Mouse (Mus musculus) ES-E14 (cell line): Measurements from ENCODE around the gene Sidt2.

Source experiments
- HCFC1 ChIP-seq: IDR thresholded peaks from 2 replicates; pipeline ENCODE4 v1.6.1; 2012; ENCODE audit warnings: low read length, inconsistent platforms, borderline replicate concordance; ENCODE audit not compliant: insufficient read depth
- MAFK ChIP-seq: IDR thresholded peaks from 2 replicates; pipeline ENCODE4 v1.6.1; 2014; ENCODE audit warnings: mild to moderate bottlenecking, low read depth, low read length, inconsistent platforms; ENCODE audit not compliant: insufficient read depth

GRCm38 (mm10) chr9:45919895-45920294 is 35.2 kb downstream of the Sidt2 start:
- no peak for TF ChIP-seq MAFK
- no peak for TF ChIP-seq HCFC1
